In genomic region chr11:70525726-70526125, GRCm38 (mm10) we compare ENCODE assay signal across 9 mouse cellular contexts. TPM values are rescaled to one million over a fixed set of nuclear protein-coding genes. Genes with fewer than 3 reads are reported as not detected.
DNase-seq lines count a peak whose midpoint lies in the region; ATAC-seq lines count a peak whose summit lies in the region.
"Had no signal": no experiment of that assay in that cellular context is flagged by ENCODE, and none has a peak within 500 bp of the region (broad histone marks: within the 10 kb centered on the region; RNA-seq: fewer than 3 reads in every experiment).

No protein-coding gene starts in this region.

- peak overlapping the region; percentile 78 for H3K9ac ChIP-seq in kidney, embryonic 14.5 days (ENCODE audit: low read depth, low read length)
- H3K9ac ChIP-seq in hindbrain, embryonic 11.5 days (ENCODE audit: low read depth, low read length) = peak overlapping the region; percentile 75
- peak overlapping the region; percentile 82 for H3K9ac ChIP-seq in midbrain, embryonic 12.5 days (replicated peaks)

- peak overlapping the region; percentile 81 for H3K4me3 ChIP-seq in kidney, embryonic 14.5 days (ENCODE audit: low read length)
- H3K4me3 ChIP-seq in hindbrain, embryonic 11.5 days (ENCODE audit: low read depth, low read length) = peak overlapping the region; percentile 81
- peak overlapping the region; percentile 76 for H3K4me3 ChIP-seq in midbrain, embryonic 12.5 days

- peaks cover 28% of the 10 kb centered on the region for H3K36me3 ChIP-seq in kidney, embryonic 14.5 days (ENCODE audit: control insufficient read depth, insufficient read depth, low read length)
- peaks cover 9% of the 10 kb centered on the region; the same call in 1 of the 2 replicates for H3K36me3 ChIP-seq in hindbrain, embryonic 11.5 days (ENCODE audit: control insufficient read depth, insufficient read depth, low read length)
- H3K36me3 ChIP-seq in midbrain, embryonic 12.5 days = peaks cover 33% of the 10 kb centered on the region

- no peak for DNase-seq in kidney, postnatal 36 days
- DNase-seq in R1 (ENCODE audit: low read depth, low spot score) = peak; percentile 50
- DNase-seq in hindbrain, embryonic 11.5 days (ENCODE audit: low spot score) = no peak
- no peak for DNase-seq in testis, postnatal 14 days (ENCODE audit: low spot score)
- DNase-seq in adrenal gland, adult (ENCODE audit: inconsistent age in 2 of 2, low spot score in 1 of 2) = no peak

- ATAC-seq in kidney, embryonic 14.5 days (ENCODE audit: low FRiP score, low TSS enrichment) = peak; percentile 28; the same call in 1 of the 2 replicates
- peak; percentile 56 for ATAC-seq in hindbrain, embryonic 11.5 days (ENCODE audit: low FRiP score)
- ATAC-seq in midbrain, embryonic 12.5 days (ENCODE audit: low FRiP score, low read depth) = no peak
- ATAC-seq in inflammation-experienced regulatory T-cells, adult 6 months = no peak

- peak overlapping the region; percentile 51 for H3K4me2 ChIP-seq in kidney, embryonic 14.5 days (replicated peaks; ENCODE audit: low read depth, low read length)
- peak overlapping the region; percentile 47 for H3K4me2 ChIP-seq in hindbrain, embryonic 11.5 days (replicated peaks; ENCODE audit: low read depth, low read length)
- H3K4me2 ChIP-seq in midbrain, embryonic 12.5 days (replicated peaks) = peak overlapping the region; percentile 87

- peaks cover 5% of the 10 kb centered on the region; the same call in 1 of the 2 replicates for H3K4me1 ChIP-seq in kidney, embryonic 14.5 days (ENCODE audit: control insufficient read depth, insufficient read depth, low read length)
- H3K4me1 ChIP-seq in hindbrain, embryonic 11.5 days (replicated peaks; ENCODE audit: control insufficient read depth, insufficient read depth, low read length) = peaks cover 4% of the 10 kb centered on the region; the same call in 1 of the 2 replicates
- H3K4me1 ChIP-seq in midbrain, embryonic 12.5 days = peaks cover 10% of the 10 kb centered on the region

- H3K27me3 ChIP-seq in kidney, embryonic 14.5 days (ENCODE audit: control insufficient read depth, insufficient read depth, low read length) = no peaks in the 10 kb centered on the region
- no peaks in the 10 kb centered on the region for H3K27me3 ChIP-seq in hindbrain, embryonic 11.5 days (ENCODE audit: control insufficient read depth, insufficient read depth, low read length)
- H3K27me3 ChIP-seq in midbrain, embryonic 12.5 days = no peaks in the 10 kb centered on the region

- WGBS in kidney, embryonic 14.5 days = 2% methylated on average over 12 of the region's 12 CpGs
- 3% methylated on average over 12 of the region's 12 CpGs for WGBS in hindbrain, embryonic 11.5 days
- 2% methylated on average over 12 of the region's 12 CpGs for WGBS in midbrain, embryonic 12.5 days

- no peak overlapping the region for H3K27ac ChIP-seq in kidney, embryonic 14.5 days (ENCODE audit: low read depth, low read length)
- H3K27ac ChIP-seq in hindbrain, embryonic 11.5 days (ENCODE audit: low read depth, low read length) = no peak overlapping the region
- H3K27ac ChIP-seq in midbrain, embryonic 12.5 days (replicated peaks) = no peak overlapping the region; the same call in 1 of the 2 replicates

- no peaks in the 10 kb centered on the region for H3K9me3 ChIP-seq in kidney, embryonic 14.5 days (ENCODE audit: control insufficient read depth, low read length)
- no peaks in the 10 kb centered on the region for H3K9me3 ChIP-seq in hindbrain, embryonic 11.5 days (ENCODE audit: control insufficient read depth, low read length)
- H3K9me3 ChIP-seq in midbrain, embryonic 12.5 days = no peaks in the 10 kb centered on the region

RNA-seq across cellular contexts. Expression of gene Psmb6, which starts 0.6 kb away (rescaled TPM):
- 823 and 914 TPM in 2 replicates for polyA plus RNA-seq in kidney, embryonic 14.5 days (2014; fragmentation: Nextera tagmentation; extraction: Ambion mirVana)
- 895 and 918 TPM in 2 replicates for polyA plus RNA-seq in hindbrain, embryonic 11.5 days (2014; fragmentation: Nextera tagmentation; extraction: Ambion mirVana)
- polyA plus RNA-seq in midbrain, embryonic 12.5 days (2016; fragmentation: Nextera tagmentation; extraction: Ambion mirVana) = 774 and 783 TPM in 2 replicates
- 100 to 1,000 TPM; 376 to 387 (median 385) TPM for polyA plus RNA-seq in inflammation-experienced regulatory T-cells, adult 6 months (2017; shearing (Covaris generic))

RNA-seq across cellular contexts. Expression of gene Gltpd2, which starts 6.7 kb away (rescaled TPM):
- polyA plus RNA-seq in kidney, embryonic 14.5 days (2014; fragmentation: Nextera tagmentation; extraction: Ambion mirVana) = 0.31 and 0.34 TPM in 2 replicates
- 0.14 and 0.45 TPM in 2 replicates for polyA plus RNA-seq in hindbrain, embryonic 11.5 days (2014; fragmentation: Nextera tagmentation; extraction: Ambion mirVana)
- 0.26 TPM in 1 of 2 replicates, not detected in the other for polyA plus RNA-seq in midbrain, embryonic 12.5 days (2016; fragmentation: Nextera tagmentation; extraction: Ambion mirVana)
- polyA plus RNA-seq in inflammation-experienced regulatory T-cells, adult 6 months (2017; shearing (Covaris generic)) = not detected
- polyA plus RNA-seq: brain, embryonic 14.5 days had no signal

RNA-seq across cellular contexts. Expression of gene Gm40193, which starts 7.0 kb away (rescaled TPM):
- not detected in 2 replicates for polyA plus RNA-seq in kidney, embryonic 14.5 days (2014; fragmentation: Nextera tagmentation; extraction: Ambion mirVana)
- polyA plus RNA-seq in hindbrain, embryonic 11.5 days (2014; fragmentation: Nextera tagmentation; extraction: Ambion mirVana) = not detected in 2 replicates
- polyA plus RNA-seq in midbrain, embryonic 12.5 days (2016; fragmentation: Nextera tagmentation; extraction: Ambion mirVana) = not detected in 2 replicates
- polyA plus RNA-seq in inflammation-experienced regulatory T-cells, adult 6 months (2017; shearing (Covaris generic)) = not detected
- polyA plus RNA-seq: brain, embryonic 14.5 days had no signal

RNA-seq across cellular contexts. Expression of gene Vmo1, which starts 11.3 kb away (rescaled TPM):
- polyA plus RNA-seq in kidney, embryonic 14.5 days (2014; fragmentation: Nextera tagmentation; extraction: Ambion mirVana) = 0.41 and 0.57 TPM in 2 replicates
- 0.36 TPM in 1 of 2 replicates, not detected in the other for polyA plus RNA-seq in hindbrain, embryonic 11.5 days (2014; fragmentation: Nextera tagmentation; extraction: Ambion mirVana)
- not detected in 2 replicates for polyA plus RNA-seq in midbrain, embryonic 12.5 days (2016; fragmentation: Nextera tagmentation; extraction: Ambion mirVana)
- not detected for polyA plus RNA-seq in inflammation-experienced regulatory T-cells, adult 6 months (2017; shearing (Covaris generic))

RNA-seq across cellular contexts. Expression of gene Pld2, which starts 14.1 kb away (rescaled TPM):
- polyA plus RNA-seq in kidney, embryonic 14.5 days (2014; fragmentation: Nextera tagmentation; extraction: Ambion mirVana) = 3.7 and 5.9 TPM in 2 replicates
- 2.5 and 2.9 TPM in 2 replicates for polyA plus RNA-seq in hindbrain, embryonic 11.5 days (2014; fragmentation: Nextera tagmentation; extraction: Ambion mirVana)
- polyA plus RNA-seq in midbrain, embryonic 12.5 days (2016; fragmentation: Nextera tagmentation; extraction: Ambion mirVana) = 4.0 and 5.7 TPM in 2 replicates
- polyA plus RNA-seq in inflammation-experienced regulatory T-cells, adult 6 months (2017; shearing (Covaris generic)) = 1 to 10 TPM; 1.8 to 2.1 (median 2.0) TPM

Comparison
In these comparisons a context has a peak if more than half of its experiments do, and no peak if none do; other contexts are left out.
1. ATAC-seq: peak in kidney, embryonic 14.5 days (single experiment) and hindbrain, embryonic 11.5 days (single experiment); none in midbrain, embryonic 12.5 days (single experiment) and inflammation-experienced regulatory T-cells, adult 6 months (single experiment).
2. Peak in every context shown above with its lines, with median percentiles within 50 percentile points of each other: H3K4me2 ChIP-seq, H3K4me3 ChIP-seq and H3K9ac ChIP-seq.